Mouse (Mus musculus): Measurements from ENCODE around the gene Tmx2. TPM values are rescaled to one million over a fixed set of nuclear protein-coding genes. Genes with fewer than 3 reads are reported as not detected.

Tmx2 gene
- polyA plus RNA-seq, 1 experiment from 2014 or later: 184 TPM

DNA sequence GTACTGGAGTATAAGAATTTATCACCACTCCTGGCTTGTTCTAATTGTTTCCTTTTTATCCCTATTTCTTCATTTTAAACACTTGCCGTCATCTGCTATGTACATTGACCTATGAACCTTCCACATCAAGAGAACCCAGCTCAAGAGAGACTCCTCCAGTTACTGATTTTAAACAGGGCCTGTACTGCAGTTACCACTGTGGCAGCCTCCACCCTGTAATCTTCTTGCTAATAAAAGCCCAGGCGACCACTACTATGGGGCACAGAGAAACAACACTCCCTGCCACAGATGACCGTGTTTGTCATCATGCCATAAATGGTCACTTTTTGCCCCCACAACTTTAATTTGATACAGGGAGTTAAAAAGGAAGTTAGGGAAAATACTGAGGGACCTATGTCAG lies 51.9 kb downstream of the Tmx2 start:
- ATAC-seq (replicated peaks; ENCODE audit: low FRiP score) (0 out of 2 replicates have a peak, but pooled peaks have one; percentile 21), DNase-seq (ENCODE audit: low spot score) (no peak)
- WGBS: 77% methylated on average over 3 of the region's 3 CpGs
- no peaks in the 10 kb centered on the region for H3K36me3 ChIP-seq (ENCODE audit: control insufficient read depth, insufficient read depth, low read length)
- H3K27me3 ChIP-seq (ENCODE audit: control insufficient read depth, insufficient read depth, low read length): no peaks in the 10 kb centered on the region
- no peak overlapping the region for H3K9ac ChIP-seq (ENCODE audit: low read length)
- H3K4me3 ChIP-seq (ENCODE audit: low read depth, low read length): no peak overlapping the region
- no peaks in the 10 kb centered on the region for H3K9me3 ChIP-seq (ENCODE audit: control insufficient read depth, low read length)
- H3K4me1 ChIP-seq (replicated peaks; ENCODE audit: control insufficient read depth, insufficient read depth, low read length): no peaks in the 10 kb centered on the region; the same call in 1 of the 2 replicates
- no peak overlapping the region for H3K27ac ChIP-seq (ENCODE audit: low read depth, low read length)
- H3K4me2 ChIP-seq (ENCODE audit: low read depth, low read length, severe bottlenecking): no peak overlapping the region

DNA sequence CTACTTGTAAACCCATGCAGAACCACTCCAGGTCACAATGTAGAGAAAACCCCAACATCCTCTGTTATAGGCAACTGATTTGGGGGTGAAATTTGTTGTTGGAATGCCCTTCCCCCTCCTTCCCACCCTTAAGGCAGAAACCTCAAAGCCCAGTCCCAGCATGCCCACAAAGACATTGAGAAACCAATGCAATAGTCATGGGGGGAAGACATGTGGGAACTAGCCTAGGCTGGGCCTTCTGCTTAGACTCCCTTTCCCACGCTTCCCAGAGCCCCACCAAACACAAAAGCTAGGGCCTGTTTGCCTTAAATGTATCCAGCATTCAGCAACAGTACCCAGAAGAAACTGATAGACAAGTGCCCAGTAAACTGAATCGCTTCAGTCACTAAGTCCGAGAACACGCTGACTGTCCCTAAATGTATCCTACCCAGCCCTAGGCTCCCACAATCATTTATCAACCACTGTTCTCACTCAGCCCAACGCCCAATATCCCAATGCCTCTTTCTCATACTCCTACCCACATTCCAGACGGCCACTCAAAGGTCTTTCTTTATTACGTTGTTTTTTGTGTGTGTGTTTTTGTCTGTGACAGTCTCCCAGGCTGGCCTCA lies 52.5 kb downstream of the Tmx2 start:
- Histone ChIP-seq H3K4me2 (ENCODE audit: low read depth, low read length, severe bottlenecking) (no peak overlapping the region), H3K9me3 (ENCODE audit: control insufficient read depth, low read length) (no peaks in the 10 kb centered on the region), H3K4me3 (ENCODE audit: low read depth, low read length) (no peak overlapping the region), H3K27ac (ENCODE audit: low read depth, low read length) (no peak overlapping the region), H3K36me3 (ENCODE audit: control insufficient read depth, insufficient read depth, low read length) (no peaks in the 10 kb centered on the region), H3K4me1 (replicated peaks; ENCODE audit: control insufficient read depth, insufficient read depth, low read length) (no peaks in the 10 kb centered on the region; the same call in 1 of the 2 replicates), H3K27me3 (ENCODE audit: control insufficient read depth, insufficient read depth, low read length) (no peaks in the 10 kb centered on the region), H3K9ac (ENCODE audit: low read length) (no peak overlapping the region)
- no peak for DNase-seq (ENCODE audit: low spot score)
- WGBS: 80% methylated on average over 7 of the region's 7 CpGs
- no peak for ATAC-seq (replicated peaks; ENCODE audit: low FRiP score)

DNA sequence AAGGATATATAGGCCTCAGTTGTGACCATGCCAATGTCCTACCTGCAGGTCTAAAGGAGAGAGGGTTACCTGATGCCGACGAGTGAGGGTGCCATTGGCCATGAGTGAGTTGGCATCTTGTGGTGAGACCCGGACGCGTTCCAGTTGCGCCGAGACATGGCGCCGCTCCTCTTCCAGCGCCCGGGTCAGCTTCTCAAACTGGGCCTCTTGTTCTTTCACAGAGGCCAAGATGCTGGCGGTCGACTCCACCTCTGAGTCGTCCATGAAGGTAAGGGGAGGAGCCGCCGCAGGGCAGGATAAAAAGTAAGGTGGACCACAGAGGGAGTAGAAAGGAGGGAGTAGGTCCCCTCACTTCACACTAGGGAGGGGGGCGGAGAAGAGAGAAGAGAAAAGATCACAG lies 54.7 kb downstream of the Tmx2 start:
- no peaks in the 10 kb centered on the region for H3K27me3 ChIP-seq (ENCODE audit: control insufficient read depth, insufficient read depth, low read length)
- H3K4me3 ChIP-seq (ENCODE audit: low read depth, low read length): no peak overlapping the region
- no peak overlapping the region for H3K9ac ChIP-seq (ENCODE audit: low read length)
- no peaks in the 10 kb centered on the region; the same call in 1 of the 2 replicates for H3K4me1 ChIP-seq (replicated peaks; ENCODE audit: control insufficient read depth, insufficient read depth, low read length)
- no peak for ATAC-seq (replicated peaks; ENCODE audit: low FRiP score)
- no peak for DNase-seq (ENCODE audit: low spot score)
- H3K4me2 ChIP-seq (ENCODE audit: low read depth, low read length, severe bottlenecking): no peak overlapping the region
- H3K9me3 ChIP-seq (ENCODE audit: control insufficient read depth, low read length): no peaks in the 10 kb centered on the region
- 93% methylated on average over 17 of the region's 17 CpGs for WGBS
- no peak overlapping the region for H3K27ac ChIP-seq (ENCODE audit: low read depth, low read length)
- H3K36me3 ChIP-seq (ENCODE audit: control insufficient read depth, insufficient read depth, low read length): no peaks in the 10 kb centered on the region; the same call in none of the 2 replicates

DNA sequence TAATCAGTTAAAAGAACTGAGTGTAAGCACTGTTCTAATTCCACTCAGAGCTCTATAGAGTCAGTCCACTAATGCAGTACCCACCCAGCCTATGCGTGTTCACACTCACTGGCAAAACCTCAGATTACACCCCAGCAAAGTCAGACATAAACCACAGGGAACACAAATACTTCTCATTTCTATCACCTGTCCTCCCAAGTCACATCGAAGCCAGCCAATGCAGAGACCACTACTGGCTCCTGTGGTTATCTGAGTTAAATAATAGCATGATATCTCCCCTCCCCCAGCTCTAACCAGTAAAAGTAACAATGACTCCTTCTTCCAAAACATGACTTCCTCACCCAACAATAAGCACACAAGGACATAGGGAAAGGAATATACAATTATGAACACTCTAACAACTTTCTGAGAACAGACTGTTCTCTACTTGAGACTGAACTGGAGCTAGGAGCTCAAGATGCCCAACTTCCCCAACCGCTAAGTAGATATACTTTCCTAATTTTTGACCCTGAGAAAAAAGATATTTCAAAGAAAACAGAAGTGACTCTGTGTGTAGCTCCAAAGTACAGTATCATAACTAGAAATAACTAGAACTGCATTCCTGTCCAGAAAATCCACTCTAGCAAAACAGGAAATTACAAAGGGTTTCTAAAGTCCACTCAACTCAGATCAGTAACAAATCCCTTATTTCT lies 55.4 kb downstream of the Tmx2 start:
- no peak for DNase-seq (ENCODE audit: low spot score)
- H3K27ac ChIP-seq (ENCODE audit: low read depth, low read length): no peak overlapping the region
- no peaks in the 10 kb centered on the region; the same call in 1 of the 2 replicates for H3K4me1 ChIP-seq (replicated peaks; ENCODE audit: control insufficient read depth, insufficient read depth, low read length)
- no peak for ATAC-seq (replicated peaks; ENCODE audit: low FRiP score)
- H3K9me3 ChIP-seq (ENCODE audit: control insufficient read depth, low read length): no peaks in the 10 kb centered on the region
- no peak overlapping the region for H3K9ac ChIP-seq (ENCODE audit: low read length)
- H3K4me2 ChIP-seq (ENCODE audit: low read depth, low read length, severe bottlenecking): no peak overlapping the region
- no peaks in the 10 kb centered on the region for H3K27me3 ChIP-seq (ENCODE audit: control insufficient read depth, insufficient read depth, low read length)
- H3K4me3 ChIP-seq (ENCODE audit: low read depth, low read length): no peak overlapping the region
- H3K36me3 ChIP-seq (ENCODE audit: control insufficient read depth, insufficient read depth, low read length): no peaks in the 10 kb centered on the region; the same call in none of the 2 replicates
- 96% methylated on average over 3 of the region's 3 CpGs for WGBS

DNA sequence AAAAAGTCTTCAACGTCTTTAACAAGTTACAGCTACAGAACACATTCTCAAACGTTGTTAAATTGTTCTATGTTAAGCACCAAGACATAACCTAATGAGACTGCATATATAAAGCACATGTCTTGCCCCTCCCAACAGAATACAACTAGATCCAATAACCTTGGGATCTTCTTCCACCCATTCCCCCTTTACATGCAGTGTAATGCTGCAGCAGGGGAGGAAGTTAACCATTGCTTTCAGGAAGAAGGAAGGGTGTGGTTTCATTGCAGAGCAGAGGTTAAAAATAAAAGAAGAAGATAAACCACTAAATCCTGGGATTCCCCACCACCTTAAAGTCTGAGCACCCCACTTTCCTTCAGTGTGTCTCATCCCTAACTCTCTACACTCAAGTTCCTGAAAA lies 56.3 kb downstream of the Tmx2 start:
- H3K4me1 ChIP-seq (replicated peaks; ENCODE audit: control insufficient read depth, insufficient read depth, low read length): no peaks in the 10 kb centered on the region; the same call in 1 of the 2 replicates
- no peak overlapping the region for H3K4me3 ChIP-seq (ENCODE audit: low read depth, low read length)
- no peak overlapping the region for H3K4me2 ChIP-seq (ENCODE audit: low read depth, low read length, severe bottlenecking)
- no peak overlapping the region for H3K9ac ChIP-seq (ENCODE audit: low read length)
- no peaks in the 10 kb centered on the region for H3K27me3 ChIP-seq (ENCODE audit: control insufficient read depth, insufficient read depth, low read length)
- ATAC-seq (replicated peaks; ENCODE audit: low FRiP score): no peak
- DNase-seq (ENCODE audit: low spot score): no peak
- H3K27ac ChIP-seq (ENCODE audit: low read depth, low read length): no peak overlapping the region
- H3K36me3 ChIP-seq (ENCODE audit: control insufficient read depth, insufficient read depth, low read length): no peaks in the 10 kb centered on the region; the same call in none of the 2 replicates
- 80% methylated on average over 2 of the region's 2 CpGs for WGBS
- no peaks in the 10 kb centered on the region for H3K9me3 ChIP-seq (ENCODE audit: control insufficient read depth, low read length)

Other genes with a start within 250 kb of the Tmx2 start
- gene Tfpi, start 202.4 kb downstream of the Tmx2 start, polyA plus RNA-seq (2014; fragmentation: Nextera tagmentation; extraction: Ambion mirVana): 9.0 and 9.9 TPM in 2 replicates
- gene Ctnnd1, start 28.4 kb downstream of the Tmx2 start, polyA plus RNA-seq (2014; fragmentation: Nextera tagmentation; extraction: Ambion mirVana): 33.4 and 36.2 TPM in 2 replicates
- 0.36 and 0.77 TPM in 2 replicates for gene Btbd18, start 20.1 kb downstream of the Tmx2 start, polyA plus RNA-seq (2014; fragmentation: Nextera tagmentation; extraction: Ambion mirVana)
- gene Selenoh, start 8.4 kb downstream of the Tmx2 start, polyA plus RNA-seq (2014; fragmentation: Nextera tagmentation; extraction: Ambion mirVana): 494 and 502 TPM in 2 replicates
- not detected in 2 replicates for gene Gm28635, start 1.1 kb downstream of the Tmx2 start, polyA plus RNA-seq (2014; fragmentation: Nextera tagmentation; extraction: Ambion mirVana)
- gene Med19, start 738 bp downstream of the Tmx2 start, polyA plus RNA-seq (2014; fragmentation: Nextera tagmentation; extraction: Ambion mirVana): 68.3 and 69.2 TPM in 2 replicates
- 27.7 and 28.4 TPM in 2 replicates for gene Zdhhc5, start 36.0 kb upstream of the Tmx2 start, polyA plus RNA-seq (2014; fragmentation: Nextera tagmentation; extraction: Ambion mirVana)
- gene Clp1, start 48.2 kb upstream of the Tmx2 start, polyA plus RNA-seq (2014; fragmentation: Nextera tagmentation; extraction: Ambion mirVana): 44.5 and 45.1 TPM in 2 replicates
- 12.7 and 13.2 TPM in 2 replicates for gene Ypel4, start 54.9 kb upstream of the Tmx2 start, polyA plus RNA-seq (2014; fragmentation: Nextera tagmentation; extraction: Ambion mirVana)
- 3.7 and 4.3 TPM in 2 replicates for gene Gm19426, start 64.5 kb upstream of the Tmx2 start, polyA plus RNA-seq (2014; fragmentation: Nextera tagmentation; extraction: Ambion mirVana)
- 30.4 and 35.7 TPM in 2 replicates for gene Serping1, start 96.3 kb upstream of the Tmx2 start, polyA plus RNA-seq (2014; fragmentation: Nextera tagmentation; extraction: Ambion mirVana)
- gene Ube2l6, start 119.7 kb upstream of the Tmx2 start, polyA plus RNA-seq (2014; fragmentation: Nextera tagmentation; extraction: Ambion mirVana): 36.6 and 38.4 TPM in 2 replicates
- gene Smtnl1, start 143.5 kb upstream of the Tmx2 start, polyA plus RNA-seq (2014; fragmentation: Nextera tagmentation; extraction: Ambion mirVana): not detected in 2 replicates
- gene Timm10, start 147.9 kb upstream of the Tmx2 start, polyA plus RNA-seq (2014; fragmentation: Nextera tagmentation; extraction: Ambion mirVana): 43.0 and 43.4 TPM in 2 replicates
- 22.0 and 27.5 TPM in 2 replicates for gene Slc43a1, start 159.7 kb upstream of the Tmx2 start, polyA plus RNA-seq (2014; fragmentation: Nextera tagmentation; extraction: Ambion mirVana)
- gene Rtn4rl2, start 207.6 kb upstream of the Tmx2 start, polyA plus RNA-seq (2014; fragmentation: Nextera tagmentation; extraction: Ambion mirVana): 5.2 and 6.5 TPM in 2 replicates